Mouse (Mus musculus) neural tube, embryonic 10.5 days (tissue): ENCODE measurements at regions not wholly inside any gene's neighbourhood (a gene's known extent, or its start where the extent isn't known, plus 50 kb on each side); places are given as distances from the start of the nearest gene placed in this dataset.

Experiments
- DNase-seq: peaks from one replicate; pipeline ENCODE4 v3.0.0-alpha.2; 2017; ENCODE audit warnings: low spot score; ENCODE audit errors: extremely low spot score

- no peak for DNase-seq
These were observed 95.7 kb upstream of the Hnrnpa3 start for GRCm38 (mm10) chr2:75563253-75563913.

DNA sequence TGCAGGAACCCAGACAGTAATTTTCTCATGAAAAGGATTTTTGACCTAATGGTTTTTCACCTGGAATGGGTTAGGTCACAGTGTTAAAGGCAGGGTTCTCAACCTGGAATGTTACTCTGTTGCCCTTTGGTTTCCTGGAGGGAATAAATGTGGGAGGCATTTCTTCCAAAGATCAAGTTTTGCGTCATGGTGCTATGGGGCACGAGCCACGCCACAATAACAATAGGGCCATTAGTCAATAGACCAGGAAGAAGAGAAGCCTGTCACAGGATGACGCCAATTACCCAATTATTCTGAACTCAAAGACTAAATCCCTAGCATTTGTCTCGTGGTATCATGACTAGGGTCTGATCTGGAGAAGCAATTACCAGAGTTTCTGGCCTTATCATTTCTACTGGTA, 94.3 kb upstream of the Hnrnpa3 start:
- no peak for DNase-seq

DNA sequence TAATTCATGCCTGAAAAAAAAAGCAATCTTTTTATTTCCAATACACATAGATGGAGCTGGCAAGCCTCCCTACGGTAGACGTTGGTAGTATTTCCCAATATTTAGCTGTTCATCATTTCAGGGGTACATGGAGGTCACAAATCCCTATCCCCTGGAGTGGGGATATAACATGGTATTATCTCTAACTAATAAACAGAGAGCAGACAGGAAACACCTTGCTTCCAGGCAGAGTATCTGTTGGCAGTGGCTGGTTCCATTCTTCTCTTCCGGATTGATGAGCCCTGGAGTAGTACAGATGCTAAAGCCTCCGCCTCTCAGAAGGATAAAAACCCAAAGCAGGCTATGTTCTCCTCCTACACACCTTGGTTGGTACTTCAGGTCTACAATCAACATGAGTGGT, 91.9 kb upstream of the Hnrnpa3 start:
- DNase-seq, result no peak

- DNase-seq, result no peak
These were observed 89.3 kb upstream of the Hnrnpa3 start for GRCm38 (mm10) chr2:75569756-75570155.

DNA sequence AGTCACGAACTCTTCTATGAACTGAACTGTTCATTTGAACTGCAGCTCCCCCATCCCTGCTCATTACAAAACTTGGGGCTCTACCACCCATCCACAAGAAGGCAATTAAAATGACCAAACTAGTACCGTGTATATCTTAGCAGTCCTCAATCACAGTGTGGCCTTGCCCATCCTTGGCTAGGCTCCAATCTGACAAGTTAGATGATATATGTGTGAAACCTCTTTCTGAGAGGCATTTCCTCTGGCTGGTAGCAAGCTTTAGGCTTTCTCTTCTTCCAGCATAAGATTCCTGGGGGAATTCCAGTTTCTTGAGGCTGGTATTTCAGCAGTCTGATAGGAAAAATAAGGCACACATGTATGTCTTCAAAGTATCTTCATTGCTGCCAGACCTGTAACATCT, 88.8 kb upstream of the Hnrnpa3 start:
- no peak for DNase-seq

DNA sequence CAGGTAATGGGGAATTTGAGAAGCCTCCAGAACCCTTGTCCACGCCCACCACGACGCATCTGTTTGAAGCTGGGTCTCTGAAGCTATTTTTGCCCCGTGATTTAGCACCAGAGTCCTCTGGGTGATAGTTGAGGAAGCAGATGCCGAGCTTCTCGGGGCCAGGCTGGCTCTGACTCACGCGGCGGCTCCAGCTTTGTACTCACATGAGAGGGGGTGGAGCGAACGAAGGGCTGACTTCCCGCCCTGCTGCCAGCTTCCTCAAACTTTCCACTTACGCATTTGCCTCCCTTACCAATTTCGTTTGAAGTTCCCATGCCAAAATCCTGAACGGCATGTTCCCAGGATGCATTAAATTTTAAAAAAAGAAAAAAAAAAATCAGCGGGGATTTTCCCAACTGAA, 74.1 kb upstream of the Hnrnpa3 start:
- peak; percentile 68 for DNase-seq

DNA sequence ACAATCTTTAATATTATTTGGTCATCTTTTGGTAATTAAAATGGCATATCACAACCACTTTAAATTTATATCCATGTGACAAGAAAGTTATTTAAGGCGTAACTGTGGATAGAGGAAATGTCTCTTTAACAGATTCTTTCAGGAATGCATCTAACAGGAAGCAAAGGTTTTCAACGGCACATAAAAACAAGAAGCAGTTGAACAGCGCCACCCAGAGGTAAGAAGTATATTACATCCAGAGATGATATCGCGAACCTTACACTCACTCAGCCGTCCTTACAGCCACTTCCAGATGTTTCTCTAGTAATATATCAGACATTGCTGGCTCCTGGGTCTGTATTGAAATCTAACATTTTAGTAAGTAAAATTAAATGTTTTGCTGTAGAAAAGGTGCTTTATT, 70.5 kb upstream of the Hnrnpa3 start:
- peak; percentile 48 for DNase-seq

DNA sequence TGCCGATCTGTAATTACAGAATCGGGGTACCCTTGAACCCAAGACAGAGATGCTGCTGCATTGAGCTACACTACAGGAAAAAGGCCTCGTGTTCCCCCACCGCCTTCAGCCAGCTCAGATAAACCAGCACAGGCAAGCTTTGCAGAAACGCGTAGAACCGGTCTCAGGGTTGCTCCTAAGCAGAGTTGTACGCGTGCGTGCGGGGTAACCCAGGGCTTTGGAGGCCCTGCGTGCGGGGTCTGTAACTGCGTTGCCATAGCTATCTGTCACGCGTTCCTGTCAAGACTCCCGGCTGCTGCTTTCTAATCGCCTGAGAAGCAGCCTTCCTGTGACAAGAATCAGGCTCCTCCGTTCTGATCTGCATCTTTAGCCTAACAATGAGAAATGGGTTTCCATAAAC, 69.6 kb upstream of the Hnrnpa3 start:
- peak; percentile 55 for DNase-seq

DNA sequence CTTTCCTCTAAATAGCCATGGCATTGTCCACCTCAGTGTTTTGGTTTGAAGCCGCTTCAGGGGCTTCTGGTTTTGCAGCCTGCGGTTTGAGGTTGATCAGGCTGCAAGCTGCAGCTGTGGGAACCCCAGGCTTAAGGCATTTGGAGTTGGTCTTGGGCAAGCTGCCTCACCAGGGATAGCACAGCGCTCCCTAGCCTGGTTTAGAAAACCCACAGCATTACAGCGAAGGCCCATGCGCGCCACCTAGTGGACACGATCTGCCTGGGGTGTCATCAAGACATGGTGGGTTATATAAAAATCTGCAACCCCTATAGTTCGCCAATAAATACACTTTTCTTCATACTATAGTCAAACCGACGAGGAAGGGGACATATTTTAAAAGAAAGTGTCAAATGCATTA, 68.9 kb upstream of the Hnrnpa3 start:
- DNase-seq, result peak; percentile 91

- DNase-seq, result no peak
These were observed 58.5 kb upstream of the Hnrnpa3 start for GRCm38 (mm10) chr2:75600511-75600910.

DNA sequence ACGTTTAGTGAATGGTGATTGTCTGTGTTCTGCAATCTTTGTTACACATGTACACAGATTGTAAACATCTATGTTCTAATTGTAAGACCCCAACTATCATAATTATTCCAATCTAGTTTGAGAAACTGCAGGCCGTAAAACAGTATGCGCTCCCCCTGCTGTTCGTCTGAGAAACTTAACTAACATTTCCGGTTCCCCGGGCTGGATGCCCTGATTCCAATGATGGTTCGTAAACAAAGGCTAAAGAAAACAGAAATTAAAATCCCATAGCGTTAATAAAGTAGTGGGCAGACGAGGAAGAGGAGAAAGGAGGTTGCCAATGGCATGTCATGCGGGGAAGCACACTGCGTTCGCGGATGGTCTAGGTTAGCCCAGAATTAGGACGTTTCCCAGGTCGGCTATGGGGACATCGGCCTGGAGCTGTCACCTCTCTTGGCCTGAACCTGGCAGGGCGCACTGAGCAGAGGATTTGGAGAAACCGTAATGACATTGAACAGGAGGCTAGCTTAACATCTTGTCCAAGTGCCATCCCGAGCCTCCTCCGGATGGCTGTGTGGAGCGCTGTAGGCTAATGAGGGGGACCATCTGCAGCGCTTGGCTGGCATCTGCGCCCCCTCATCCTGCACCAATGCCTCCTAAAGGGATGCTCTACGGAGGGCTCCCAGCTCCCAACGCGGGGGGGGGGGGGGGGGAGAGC, 55.7 kb upstream of the Hnrnpa3 start:
- peak; percentile 41 for DNase-seq

DNA sequence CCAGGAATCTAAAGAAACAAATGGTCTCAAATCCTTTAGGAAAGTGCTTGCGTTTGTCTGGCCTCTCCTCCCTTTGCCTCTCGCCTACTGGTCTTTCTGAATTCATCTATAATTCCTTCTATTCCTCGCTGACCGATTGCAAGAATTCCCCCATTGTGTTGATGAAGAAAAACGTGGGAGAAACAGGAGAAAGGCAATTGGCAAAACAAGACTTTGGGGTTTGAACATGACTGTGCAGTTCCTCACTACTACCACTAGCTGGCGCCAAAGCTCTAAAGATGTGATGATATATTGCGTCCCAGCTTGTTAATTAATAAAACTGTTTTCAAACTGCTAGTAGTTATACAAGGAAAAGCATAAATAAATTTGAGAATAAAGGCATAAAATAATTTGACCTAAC, 53.4 kb upstream of the Hnrnpa3 start:
- DNase-seq, result peak; percentile 45

- DNase-seq, result no peak
These were observed 51.8 kb upstream of the Hnrnpa3 start for GRCm38 (mm10) chr2:75607010-75607915.

- no peak for DNase-seq
These were observed 51.1 kb upstream of the Hnrnpa3 start for GRCm38 (mm10) chr2:75607958-75608357.

DNA sequence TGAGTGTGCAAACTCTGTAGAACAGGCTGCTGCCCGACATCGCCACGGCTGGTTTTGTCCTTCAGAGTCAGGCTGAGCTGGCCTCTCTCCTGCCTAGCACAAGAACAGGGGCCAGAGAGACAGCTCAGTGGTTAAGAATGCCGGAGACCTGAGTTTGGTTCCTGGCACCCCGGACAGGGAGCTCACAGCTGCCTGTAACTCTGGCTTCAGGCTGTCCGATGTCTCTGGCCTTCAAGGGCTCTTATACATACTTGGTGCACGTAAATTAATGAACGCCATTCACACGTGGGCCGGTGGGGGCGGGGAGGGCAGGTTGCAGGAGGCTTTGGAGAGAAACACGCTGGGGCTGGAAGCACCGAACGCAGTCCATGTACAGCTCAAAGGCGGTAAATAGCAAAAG, 50.6 kb upstream of the Hnrnpa3 start:
- no peak for DNase-seq

- peak; percentile 40 for DNase-seq
These were observed 49.7 kb upstream of the Hnrnpa3 start for GRCm38 (mm10) chr2:75609150-75609946.
